Mouse (Mus musculus) megakaryocyte, embryonic 14.5 days (primary cell): Measurements from ENCODE around the gene Pde6h. TPM values are rescaled to one million over a fixed set of nuclear protein-coding genes. Genes with fewer than 3 reads are reported as not detected.

Source experiments
- H3K27me3 ChIP-seq: replicated peaks from 2 replicates; pipeline ENCODE3; 2012; ENCODE audit warnings: inconsistent platforms
- H3K36me3 ChIP-seq: replicated peaks from 2 replicates; pipeline ENCODE3; 2012; ENCODE audit warnings: low read length, inconsistent platforms, mixed read lengths
- H3K4me1 ChIP-seq: 2 replicates; pipeline ENCODE4 v1.6.1; 2012; ENCODE audit warnings: inconsistent platforms
- H3K4me3 ChIP-seq: replicated peaks from 2 replicates; pipeline ENCODE3; 2012; ENCODE audit warnings: moderate library complexity, mild to moderate bottlenecking, inconsistent platforms
- H3K9me3 ChIP-seq: 2 replicates; pipeline ENCODE4 v1.6.1; 2012; ENCODE audit warnings: inconsistent platforms
- FLI1 ChIP-seq: IDR thresholded peaks from 2 replicates; pipeline ENCODE4 v1.6.1; 2012; ENCODE audit warnings: low read length, inconsistent platforms, mixed read lengths
- GATA1 ChIP-seq: IDR thresholded peaks from 3 replicates; pipeline ENCODE4 v1.6.1; 2012; ENCODE audit warnings: mixed read lengths, low read length, inconsistent platforms, borderline replicate concordance
- polyA plus RNA-seq: library from polyadenylated mRNA; stranded (reverse); fragments of >175 nt; gene quantifications from 2 replicates; pipeline ENCODE4 v1.2.3, GENCODE M21; 2012; ENCODE audit warnings: low replicate concordance; ENCODE audit not compliant: insufficient read depth

Gene Pde6h
- polyA plus RNA-seq, 1 experiment = 0.06 TPM

DNA sequence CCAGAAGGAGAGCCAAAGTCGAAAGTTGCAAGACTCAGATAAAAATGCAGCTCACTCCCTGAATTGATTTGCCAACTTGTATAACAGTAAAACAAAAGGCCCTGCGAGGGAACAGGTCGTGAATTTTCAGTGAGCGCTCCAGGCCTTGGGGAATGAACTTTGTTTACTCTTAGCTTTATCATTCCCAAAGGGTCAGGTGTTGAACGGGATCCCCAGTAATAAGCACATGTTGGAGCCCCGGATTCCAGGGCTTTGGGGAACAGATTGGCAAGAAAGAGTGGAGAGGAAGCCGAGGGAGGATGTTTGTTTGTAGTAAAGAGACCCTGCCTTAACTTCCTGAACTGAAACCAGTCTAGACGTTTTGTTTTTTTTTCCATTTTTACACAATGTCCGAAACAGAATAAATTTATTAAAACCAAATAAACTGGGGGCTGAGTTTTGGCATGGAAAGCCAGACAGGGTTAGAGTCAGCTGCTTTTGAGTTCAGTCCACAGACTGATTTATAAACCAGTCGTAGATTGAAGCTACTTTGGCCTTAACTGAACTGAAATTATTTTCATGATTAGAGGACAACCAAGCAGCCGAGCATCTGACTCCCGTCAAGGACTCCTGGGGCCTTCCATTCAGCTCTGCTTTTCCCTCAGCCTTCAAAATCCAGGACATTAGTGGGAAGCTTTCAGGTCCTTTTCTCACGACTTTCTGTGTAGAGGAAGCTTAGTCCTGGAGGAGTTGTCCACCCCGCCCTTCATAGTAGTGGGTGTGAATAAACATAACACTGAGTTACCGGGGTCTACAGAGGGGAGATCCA, 28.9 kb upstream of the Pde6h start:
- no peak for TF ChIP-seq GATA1
- TF ChIP-seq FLI1 = no peak
- H3K9me3 ChIP-seq = no peaks in the 10 kb centered on the region
- H3K27me3 ChIP-seq = no peaks in the 10 kb centered on the region
- no peaks in the 10 kb centered on the region for H3K36me3 ChIP-seq
- H3K4me3 ChIP-seq = no peak overlapping the region
- H3K4me1 ChIP-seq = peaks cover 44% of the 10 kb centered on the region

- no peaks in the 10 kb centered on the region for H3K36me3 ChIP-seq
- no peaks in the 10 kb centered on the region for H3K27me3 ChIP-seq
- H3K9me3 ChIP-seq = no peaks in the 10 kb centered on the region
- no peak for TF ChIP-seq FLI1
- no peak for TF ChIP-seq GATA1
- peaks cover 49% of the 10 kb centered on the region for H3K4me1 ChIP-seq
- H3K4me3 ChIP-seq = no peak overlapping the region
These were observed 25.8 kb upstream of the Pde6h start for GRCm38 (mm10) chr6:136897789-136898188.

- Histone ChIP-seq H3K4me3 (no peak overlapping the region), H3K4me1 (peaks cover 53% of the 10 kb centered on the region), H3K36me3 (no peaks in the 10 kb centered on the region), H3K27me3 (no peaks in the 10 kb centered on the region), H3K9me3 (no peaks in the 10 kb centered on the region)
- TF ChIP-seq FLI1 (no peak), GATA1 (no peak)
These were observed 25.4 kb upstream of the Pde6h start for GRCm38 (mm10) chr6:136898222-136898621.

GRCm38 (mm10) chr6:136898954-136899353, 24.7 kb upstream of the Pde6h start:
- no peak for TF ChIP-seq FLI1
- TF ChIP-seq GATA1 = no peak
- Histone ChIP-seq H3K9me3 (no peaks in the 10 kb centered on the region), H3K4me3 (no peak overlapping the region), H3K27me3 (no peaks in the 10 kb centered on the region), H3K36me3 (no peaks in the 10 kb centered on the region), H3K4me1 (peaks cover 60% of the 10 kb centered on the region)

- Histone ChIP-seq H3K4me3 (peak overlapping the region; percentile 62), H3K27me3 (no peaks in the 10 kb centered on the region), H3K36me3 (no peaks in the 10 kb centered on the region), H3K4me1 (peaks cover 68% of the 10 kb centered on the region), H3K9me3 (no peaks in the 10 kb centered on the region)
- TF ChIP-seq GATA1 (no peak), FLI1 (no peak)
These were observed 23.1 kb upstream of the Pde6h start for GRCm38 (mm10) chr6:136900369-136901009.

GRCm38 (mm10) chr6:136901010-136901409, 22.6 kb upstream of the Pde6h start:
- no peaks in the 10 kb centered on the region for H3K9me3 ChIP-seq
- H3K27me3 ChIP-seq = no peaks in the 10 kb centered on the region
- TF ChIP-seq GATA1 (no peak), FLI1 (no peak)
- peaks cover under 1% of the 10 kb centered on the region for H3K36me3 ChIP-seq
- peaks cover 68% of the 10 kb centered on the region for H3K4me1 ChIP-seq
- H3K4me3 ChIP-seq = no peak overlapping the region

DNA sequence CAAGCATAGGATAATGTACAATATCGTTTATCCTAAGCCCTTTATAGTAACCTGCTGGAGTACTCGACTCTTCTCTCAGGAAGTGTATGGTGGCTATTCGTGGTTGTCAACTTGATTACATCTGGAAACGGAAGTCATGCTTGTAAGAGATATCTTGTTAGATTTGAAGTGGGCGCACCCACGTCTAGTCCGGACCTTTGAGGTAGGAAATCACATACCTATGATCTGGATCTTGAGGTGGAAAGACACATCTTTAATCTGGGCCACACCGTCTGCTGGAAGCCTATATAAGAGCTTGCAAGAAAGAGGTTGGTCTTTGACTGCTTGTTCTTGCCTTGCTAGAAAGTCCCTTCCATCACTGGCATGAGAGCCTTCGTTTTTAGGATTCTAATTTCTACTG, 21.1 kb upstream of the Pde6h start:
- Histone ChIP-seq H3K9me3 (no peaks in the 10 kb centered on the region), H3K4me1 (peaks cover 78% of the 10 kb centered on the region), H3K36me3 (peaks cover 6% of the 10 kb centered on the region), H3K27me3 (no peaks in the 10 kb centered on the region), H3K4me3 (no peak overlapping the region)
- no peak for TF ChIP-seq FLI1
- TF ChIP-seq GATA1 = no peak

- no peaks in the 10 kb centered on the region for H3K9me3 ChIP-seq
- TF ChIP-seq FLI1 (no peak), GATA1 (no peak)
- H3K27me3 ChIP-seq = no peaks in the 10 kb centered on the region
- H3K36me3 ChIP-seq = peaks cover 14% of the 10 kb centered on the region
- no peak overlapping the region for H3K4me3 ChIP-seq
- H3K4me1 ChIP-seq = peaks cover 72% of the 10 kb centered on the region
These were observed 19.7 kb upstream of the Pde6h start for GRCm38 (mm10) chr6:136903885-136904470.

DNA sequence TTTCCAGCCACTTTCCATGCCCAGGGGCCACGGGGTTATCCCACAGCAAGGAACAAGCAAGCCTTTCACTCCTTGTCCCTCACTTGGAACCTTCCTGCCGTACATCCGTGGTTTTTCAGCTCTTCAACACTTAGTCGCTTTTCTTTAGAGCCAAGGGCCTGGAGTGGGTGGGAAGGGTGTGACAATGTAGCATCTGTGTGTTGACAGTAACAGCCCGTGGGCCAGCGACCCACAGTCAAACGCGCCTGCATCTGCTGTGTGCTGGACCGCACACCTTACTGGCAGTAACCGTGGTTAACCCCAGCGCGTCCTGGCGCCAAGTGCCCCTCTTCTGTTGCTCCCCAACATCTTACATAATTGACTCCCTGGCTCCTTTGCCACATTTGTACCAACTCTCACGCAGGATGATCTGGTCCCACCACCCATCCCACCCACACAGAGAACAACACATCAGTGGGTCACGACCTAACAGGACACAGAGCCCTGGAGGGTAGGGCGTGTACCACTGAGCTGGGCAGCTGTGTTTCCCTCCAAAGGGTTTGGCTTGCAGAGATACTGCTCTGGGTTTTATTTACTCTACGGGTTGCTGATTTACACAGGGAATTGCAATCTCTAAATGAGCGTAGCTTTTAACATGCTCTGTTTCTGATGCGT, 17.2 kb upstream of the Pde6h start:
- H3K4me3 ChIP-seq = no peak overlapping the region
- no peak for TF ChIP-seq FLI1
- TF ChIP-seq GATA1 = no peak
- peaks cover 6% of the 10 kb centered on the region; the same call in 1 of the 2 replicates for H3K9me3 ChIP-seq
- H3K36me3 ChIP-seq = peaks cover 37% of the 10 kb centered on the region
- no peaks in the 10 kb centered on the region for H3K27me3 ChIP-seq
- H3K4me1 ChIP-seq = peaks cover 48% of the 10 kb centered on the region
